Comparison of ENCODE assay signal across 8 mouse cellular contexts in the genomic region with DNA sequence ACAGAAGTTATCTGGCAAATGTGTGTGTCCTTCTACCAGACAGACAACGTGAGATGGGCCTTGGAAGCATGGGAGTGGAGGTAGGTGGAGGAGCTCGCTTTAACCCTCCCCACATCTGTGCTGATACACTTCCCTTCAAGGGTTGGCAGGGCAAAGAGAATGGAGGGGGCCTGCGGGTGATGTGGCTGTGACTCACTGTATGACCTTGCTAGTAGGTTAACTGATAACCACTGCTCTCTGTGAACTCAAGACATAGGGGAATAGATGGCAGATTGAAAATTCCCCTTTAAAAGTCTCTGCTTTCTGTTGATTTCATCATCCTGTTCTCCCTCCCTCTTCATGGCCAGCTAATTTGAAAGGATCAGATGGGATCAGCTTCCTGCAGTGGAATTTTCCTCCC. TPM values are rescaled to one million over a fixed set of nuclear protein-coding genes. Genes with fewer than 3 reads are reported as not detected.
DNase-seq lines count a peak whose midpoint lies in the region; ATAC-seq lines count a peak whose summit lies in the region.

No protein-coding gene starts in this region.

- H3K9me3 ChIP-seq in heart, embryonic 15.5 days (replicated peaks) = no peaks in the 10 kb centered on the region
- no peaks in the 10 kb centered on the region for H3K9me3 ChIP-seq in hindbrain, embryonic 15.5 days
- no peaks in the 10 kb centered on the region for H3K9me3 ChIP-seq in midbrain, embryonic 14.5 days (ENCODE audit: control insufficient read depth, low read length)

- H3K36me3 ChIP-seq in heart, embryonic 15.5 days = peaks cover 21% of the 10 kb centered on the region
- peaks cover 28% of the 10 kb centered on the region for H3K36me3 ChIP-seq in hindbrain, embryonic 15.5 days
- peaks cover 25% of the 10 kb centered on the region for H3K36me3 ChIP-seq in midbrain, embryonic 14.5 days (ENCODE audit: control insufficient read depth, insufficient read depth, low read length)

- DNase-seq in heart, postnatal 14 days = no peak
- DNase-seq in adrenal gland, adult 2 months = peak; percentile 90
- no peak for DNase-seq in midbrain, embryonic 14.5 days
- DNase-seq in adipocyte (ENCODE audit: low spot score) = no peak
- no peak for DNase-seq in urinary bladder, postnatal 36 days (ENCODE audit: low spot score in 2 of 2)

- H3K4me1 ChIP-seq in heart, embryonic 15.5 days (replicated peaks) = peaks cover 22% of the 10 kb centered on the region
- H3K4me1 ChIP-seq in hindbrain, embryonic 15.5 days (replicated peaks) = peaks cover 33% of the 10 kb centered on the region
- H3K4me1 ChIP-seq in midbrain, embryonic 14.5 days (ENCODE audit: control insufficient read depth, insufficient read depth, low read length) = peaks cover 20% of the 10 kb centered on the region

- 57% methylated on average over 3 of the region's 3 CpGs for WGBS in heart, embryonic 15.5 days
- WGBS in hindbrain, embryonic 15.5 days = 91% methylated on average over 3 of the region's 3 CpGs
- WGBS in midbrain, embryonic 14.5 days = 82% methylated on average over 3 of the region's 3 CpGs

- intact Hi-C loops in heart, postnatal 14 days (cut with DNase I) = loop anchor here (5.0 kb wide), 1 partner anchor 42 kb away; no protein-coding TSS in a partner anchor

- no peak overlapping the region for H3K27ac ChIP-seq in heart, embryonic 15.5 days
- no peak overlapping the region for H3K27ac ChIP-seq in hindbrain, embryonic 15.5 days (replicated peaks)
- no peak overlapping the region for H3K27ac ChIP-seq in midbrain, embryonic 14.5 days (replicated peaks; ENCODE audit: low read depth, low read length)

- H3K4me3 ChIP-seq in heart, embryonic 15.5 days = peak overlapping the region; percentile 98
- H3K4me3 ChIP-seq in hindbrain, embryonic 15.5 days = peak overlapping the region; percentile 89
- H3K4me3 ChIP-seq in midbrain, embryonic 14.5 days (replicated peaks; ENCODE audit: low read depth, low read length) = peak overlapping the region; percentile 93; the same call in 1 of the 2 replicates

- no peak for ATAC-seq in heart, embryonic 15.5 days (replicated peaks; ENCODE audit: insufficient number of reproducible peaks, insufficient read depth, low FRiP score, low read depth)
- no peak for ATAC-seq in hindbrain, embryonic 15.5 days (ENCODE audit: low FRiP score, low read depth)
- no peak for ATAC-seq in midbrain, embryonic 14.5 days (ENCODE audit: low FRiP score, low TSS enrichment)
- ATAC-seq in cerebellum, adult (ENCODE audit: insufficient number of reproducible peaks, low FRiP score, low TSS enrichment) = no peak

- H3K27me3 ChIP-seq in heart, embryonic 15.5 days = peaks cover 3% of the 10 kb centered on the region; the same call in 1 of the 2 replicates
- no peaks in the 10 kb centered on the region for H3K27me3 ChIP-seq in hindbrain, embryonic 15.5 days
- no peaks in the 10 kb centered on the region for H3K27me3 ChIP-seq in midbrain, embryonic 14.5 days (ENCODE audit: control insufficient read depth, insufficient read depth, low read length)

- H3K9ac ChIP-seq in heart, embryonic 15.5 days = no peak overlapping the region
- no peak overlapping the region for H3K9ac ChIP-seq in hindbrain, embryonic 15.5 days
- H3K9ac ChIP-seq in midbrain, embryonic 14.5 days (replicated peaks; ENCODE audit: low read length) = no peak overlapping the region

- peak overlapping the region; percentile 96 for H3K4me2 ChIP-seq in heart, embryonic 15.5 days
- H3K4me2 ChIP-seq in hindbrain, embryonic 15.5 days = peak overlapping the region; percentile 87
- H3K4me2 ChIP-seq in midbrain, embryonic 14.5 days (ENCODE audit: low read length) = peak overlapping the region; percentile 91

RNA-seq across cellular contexts. Expression of gene Lonp1, which starts 1.2 kb away (rescaled TPM):
- polyA plus RNA-seq in heart, embryonic 15.5 days (2015; fragmentation: Nextera tagmentation; extraction: Ambion mirVana) = 46.4 and 57.4 TPM in 2 replicates
- total RNA-seq in heart, postnatal 14 days (2021) = 100 to 1,000 TPM in 1 of 2 experiments, 10 to 100 TPM in 1; 97.3 to 104 TPM
- total RNA-seq in adrenal gland, adult 2 months (2021) = 100 to 1,000 TPM; 549 to 571 TPM
- polyA plus RNA-seq in adrenal gland, adult 2 months (2012; rRNA removed) = 447 and 560 TPM in 2 replicates
- polyA plus RNA-seq in hindbrain, embryonic 15.5 days (2015; fragmentation: Nextera tagmentation; extraction: Ambion mirVana) = 44.2 and 49.2 TPM in 2 replicates
- 44.5 and 46.1 TPM in 2 replicates for polyA plus RNA-seq in midbrain, embryonic 14.5 days (2014; fragmentation: Nextera tagmentation; extraction: Ambion mirVana)

RNA-seq across cellular contexts. Expression of gene Catsperd, which starts 2.4 kb away (rescaled TPM):
- 0.09 and 0.13 TPM in 2 replicates for polyA plus RNA-seq in heart, embryonic 15.5 days (2015; fragmentation: Nextera tagmentation; extraction: Ambion mirVana)
- total RNA-seq in heart, postnatal 14 days (2021) = not detected
- 1 to 10 TPM; 1.1 to 6.6 TPM for total RNA-seq in adrenal gland, adult 2 months (2021)
- polyA plus RNA-seq in adrenal gland, adult 2 months (2012; rRNA removed) = 1.4 and 1.9 TPM in 2 replicates
- polyA plus RNA-seq in hindbrain, embryonic 15.5 days (2015; fragmentation: Nextera tagmentation; extraction: Ambion mirVana) = 1.2 and 1.7 TPM in 2 replicates
- 1.6 TPM in 2 replicates for polyA plus RNA-seq in midbrain, embryonic 14.5 days (2014; fragmentation: Nextera tagmentation; extraction: Ambion mirVana)

RNA-seq across cellular contexts. Expression of gene Rpl36, which starts 12.3 kb away (rescaled TPM):
- polyA plus RNA-seq in heart, embryonic 15.5 days (2015; fragmentation: Nextera tagmentation; extraction: Ambion mirVana) = 1,116 and 1,311 TPM in 2 replicates
- total RNA-seq in heart, postnatal 14 days (2021) = 100 to 1,000 TPM; 717 to 746 TPM
- total RNA-seq in adrenal gland, adult 2 months (2021) = 100 to 1,000 TPM; 720 to 828 TPM
- polyA plus RNA-seq in adrenal gland, adult 2 months (2012; rRNA removed) = 1,273 and 1,721 TPM in 2 replicates
- polyA plus RNA-seq in hindbrain, embryonic 15.5 days (2015; fragmentation: Nextera tagmentation; extraction: Ambion mirVana) = 939 and 1,057 TPM in 2 replicates
- polyA plus RNA-seq in midbrain, embryonic 14.5 days (2014; fragmentation: Nextera tagmentation; extraction: Ambion mirVana) = 1,168 and 1,300 TPM in 2 replicates

RNA-seq across cellular contexts. Expression of gene 2410015M20Rik, which starts 15.9 kb away (rescaled TPM):
- polyA plus RNA-seq in heart, embryonic 15.5 days (2015; fragmentation: Nextera tagmentation; extraction: Ambion mirVana) = 289 and 331 TPM in 2 replicates
- total RNA-seq in heart, postnatal 14 days (2021) = 100 to 1,000 TPM; 347 to 349 TPM
- total RNA-seq in adrenal gland, adult 2 months (2021) = 100 to 1,000 TPM; 317 to 361 TPM
- polyA plus RNA-seq in adrenal gland, adult 2 months (2012; rRNA removed) = 98.0 and 117 TPM in 2 replicates
- 180 and 193 TPM in 2 replicates for polyA plus RNA-seq in hindbrain, embryonic 15.5 days (2015; fragmentation: Nextera tagmentation; extraction: Ambion mirVana)
- 192 and 195 TPM in 2 replicates for polyA plus RNA-seq in midbrain, embryonic 14.5 days (2014; fragmentation: Nextera tagmentation; extraction: Ambion mirVana)

RNA-seq across cellular contexts. Expression of gene Safb, which starts 40.9 kb away (rescaled TPM):
- polyA plus RNA-seq in heart, embryonic 15.5 days (2015; fragmentation: Nextera tagmentation; extraction: Ambion mirVana) = 71.2 and 76.0 TPM in 2 replicates
- total RNA-seq in heart, postnatal 14 days (2021) = 10 to 100 TPM; 78.1 to 88.8 TPM
- 100 to 1,000 TPM in 1 of 2 experiments, 10 to 100 TPM in 1; 87.4 to 126 TPM for total RNA-seq in adrenal gland, adult 2 months (2021)
- polyA plus RNA-seq in adrenal gland, adult 2 months (2012; rRNA removed) = 77.8 and 121 TPM in 2 replicates
- polyA plus RNA-seq in hindbrain, embryonic 15.5 days (2015; fragmentation: Nextera tagmentation; extraction: Ambion mirVana) = 105 and 116 TPM in 2 replicates
- polyA plus RNA-seq in midbrain, embryonic 14.5 days (2014; fragmentation: Nextera tagmentation; extraction: Ambion mirVana) = 79.2 and 89.6 TPM in 2 replicates
